Mouse (Mus musculus) MEL (cell line): ENCODE results near the gene Anp32e. TPM values are rescaled to one million over a fixed set of nuclear protein-coding genes. Genes with fewer than 3 reads are reported as not detected.

Source experiments
- DNase-seq: peaks from one replicate; pipeline ENCODE4 v3.0.0; 2011; ENCODE audit warnings: low read depth, low spot score
- H3K27ac ChIP-seq: 2 replicates; pipeline ENCODE4 v1.5.1; 2012; ENCODE audit warnings: low read depth, mild to moderate bottlenecking, control low read depth, low read length, moderate library complexity; ENCODE audit not compliant: control insufficient read depth
- H3K27me3 ChIP-seq, 2 experiments: fragments of 150-350 bp in 1 of 2; sonication (generic) in 1 of 2; 2 replicates each; pipeline ENCODE4 v1.6.1; 2012; ENCODE audit warnings: low read length in 2 of 2, mild to moderate bottlenecking in 2 of 2, improper control_type of control experiment in 1 of 2, moderate library complexity in 1 of 2; ENCODE audit not compliant: insufficient read depth in 2 of 2, control insufficient read depth in 1 of 2
- H3K36me3 ChIP-seq, 2 experiments: 2 replicates each; pipeline ENCODE4 v1.6.1; 2012 to 2014; ENCODE audit warnings: low read length in 2 of 2, improper control_type of control experiment in 1 of 2, inconsistent platforms in 1 of 2, mild to moderate bottlenecking in 1 of 2; ENCODE audit not compliant: insufficient read depth in 2 of 2, control insufficient read depth in 1 of 2
- H3K4me1 ChIP-seq, 2 experiments: fragments of 150-350 bp in 1 of 2; sonication (generic) in 1 of 2; 2 replicates each; pipeline ENCODE4 v1.6.1; 2012; ENCODE audit warnings: low read length in 2 of 2, improper control_type of control experiment in 1 of 2, mild to moderate bottlenecking in 1 of 2; ENCODE audit not compliant: insufficient read depth in 2 of 2, control insufficient read depth in 1 of 2
- H3K4me3 ChIP-seq, 2 experiments: fragments of 150-350 bp in 1 of 2; sonication (generic) in 1 of 2; 2 replicates each; pipeline ENCODE4 v1.5.1; 2012; ENCODE audit warnings: low read depth in 2 of 2, low read length in 2 of 2, mild to moderate bottlenecking in 2 of 2, moderate library complexity in 2 of 2, control low read depth in 1 of 2, improper control_type of control experiment in 1 of 2; ENCODE audit not compliant: control insufficient read depth in 1 of 2, insufficient read depth in 1 of 2
- H3K79me2 ChIP-seq: 2 replicates; pipeline ENCODE4 v1.6.1; 2012; ENCODE audit warnings: mild to moderate bottlenecking, low read length, moderate library complexity; ENCODE audit not compliant: control insufficient read depth, poor library complexity, insufficient read depth
- H3K9ac ChIP-seq: 2 replicates; pipeline ENCODE4 v1.6.1; 2012; ENCODE audit warnings: low read depth, mild to moderate bottlenecking, control low read depth, low read length, moderate library complexity; ENCODE audit not compliant: control insufficient read depth, poor library complexity, severe bottlenecking
- H3K9me3 ChIP-seq: fragments of 150-350 bp; sonication (generic); replicated peaks from 2 replicates; pipeline ENCODE4 v1.6.1; 2012; ENCODE audit warnings: mild to moderate bottlenecking, low read length, improper control_type of control experiment, moderate library complexity; ENCODE audit not compliant: insufficient read depth
- BHLHE40 ChIP-seq: IDR thresholded peaks from 2 replicates; pipeline ENCODE4 v1.6.1; 2012; ENCODE audit warnings: low read depth, mild to moderate bottlenecking, inconsistent platforms, low read length, improper control_type of control experiment, borderline replicate concordance
- CHD1 ChIP-seq: IDR thresholded peaks from 2 replicates; pipeline ENCODE4 v1.6.1; 2012; ENCODE audit warnings: low read depth, mild to moderate bottlenecking, inconsistent platforms, low read length, improper control_type of control experiment
- CHD2 ChIP-seq: IDR thresholded peaks from 2 replicates; pipeline ENCODE4 v1.6.1; 2011; ENCODE audit warnings: low read length, improper control_type of control experiment
- CTCF ChIP-seq, 3 experiments: IDR thresholded peaks in 2 of 3; conservative IDR thresholded peaks in 1 of 3; 2 replicates each; pipeline ENCODE4 v1.5.1; 2011 to 2012; ENCODE audit warnings: low read length in 3 of 3, low read depth in 2 of 3, mild to moderate bottlenecking in 2 of 3, improper control_type of control experiment in 1 of 3, inconsistent platforms in 1 of 3, mixed read lengths in 1 of 3, moderate library complexity in 1 of 3; ENCODE audit not compliant: control insufficient read depth in 1 of 3, insufficient read depth in 1 of 3, poor library complexity in 1 of 3, severe bottlenecking in 1 of 3
- ELF1 ChIP-seq: IDR thresholded peaks from 2 replicates; pipeline ENCODE4 v1.6.1; 2014; ENCODE audit warnings: low read depth, mild to moderate bottlenecking, inconsistent platforms, low read length, improper control_type of control experiment, moderate library complexity
- EP300 ChIP-seq, 2 experiments: IDR thresholded peaks; 2 replicates each; pipeline ENCODE4 v1.6.1; 2011; ENCODE audit warnings: improper control_type of control experiment in 2 of 2, low read length in 2 of 2, low read depth in 1 of 2, mild to moderate bottlenecking in 1 of 2
- ETS1 ChIP-seq: IDR thresholded peaks from 2 replicates; pipeline ENCODE4 v1.6.1; 2012; ENCODE audit warnings: low read depth, mild to moderate bottlenecking, inconsistent platforms, low read length, improper control_type of control experiment, moderate library complexity
- GABPA ChIP-seq: IDR thresholded peaks from 2 replicates; pipeline ENCODE4 v1.6.1; 2012; ENCODE audit warnings: low read depth, mild to moderate bottlenecking, inconsistent platforms, low read length, improper control_type of control experiment, moderate library complexity
- GATA1 ChIP-seq: IDR thresholded peaks from 2 replicates; pipeline ENCODE4 v1.6.1; 2011; ENCODE audit warnings: low read depth, low read length, improper control_type of control experiment
- HCFC1 ChIP-seq: IDR thresholded peaks from 2 replicates; pipeline ENCODE4 v1.6.1; 2012; ENCODE audit warnings: low read depth, mild to moderate bottlenecking, inconsistent platforms, low read length, improper control_type of control experiment, moderate library complexity
- JUND ChIP-seq: IDR thresholded peaks from 2 replicates; pipeline ENCODE4 v1.6.1; 2011; ENCODE audit warnings: low read depth, mild to moderate bottlenecking, improper control_type of control experiment, low read length
- KAT2A ChIP-seq: conservative IDR thresholded peaks from 2 replicates; pipeline ENCODE4 v1.6.1; 2012; ENCODE audit warnings: low read depth, low read length, improper control_type of control experiment, inconsistent platforms
- MAFK ChIP-seq: IDR thresholded peaks from 2 replicates; pipeline ENCODE4 v1.6.1; 2011; ENCODE audit warnings: low read depth, mild to moderate bottlenecking, low read length, improper control_type of control experiment, borderline replicate concordance
- MAX ChIP-seq: IDR thresholded peaks from 2 replicates; pipeline ENCODE4 v1.6.1; 2011; ENCODE audit warnings: low read length, improper control_type of control experiment
- MXI1 ChIP-seq: IDR thresholded peaks from 2 replicates; pipeline ENCODE4 v1.6.1; 2011; ENCODE audit warnings: mild to moderate bottlenecking, low read depth, low read length, improper control_type of control experiment
- MYB ChIP-seq: IDR thresholded peaks from 2 replicates; pipeline ENCODE4 v1.6.1; 2011; ENCODE audit warnings: mild to moderate bottlenecking, low read depth, low read length, improper control_type of control experiment
- MYC ChIP-seq: IDR thresholded peaks from 2 replicates; pipeline ENCODE4 v1.6.1; 2011; ENCODE audit warnings: low read depth, mild to moderate bottlenecking, low read length, improper control_type of control experiment, moderate library complexity
- NELFE ChIP-seq: IDR thresholded peaks from 2 replicates; pipeline ENCODE4 v1.6.1; 2011; ENCODE audit warnings: low read depth, low read length, improper control_type of control experiment
- NRF1 ChIP-seq: IDR thresholded peaks from 2 replicates; pipeline ENCODE4 v1.6.1; 2014; ENCODE audit warnings: low read depth, mild to moderate bottlenecking, inconsistent platforms, low read length, improper control_type of control experiment, moderate library complexity; ENCODE audit not compliant: poor library complexity, insufficient read depth, severe bottlenecking
- POLR2A ChIP-seq, 2 experiments: IDR thresholded peaks; 2 replicates each; pipeline ENCODE4 v1.6.1; 2011 to 2012; ENCODE audit warnings: low read length in 2 of 2, mild to moderate bottlenecking in 2 of 2, control low read depth in 1 of 2, improper control_type of control experiment in 1 of 2, low read depth in 1 of 2, moderate library complexity in 1 of 2; ENCODE audit not compliant: control insufficient read depth in 1 of 2, insufficient read depth in 1 of 2, poor library complexity in 1 of 2
- POLR2AphosphoS2 ChIP-seq: IDR thresholded peaks from 2 replicates; pipeline ENCODE4 v1.6.1; 2011; ENCODE audit warnings: low read length, improper control_type of control experiment
- POLR2AphosphoS5 ChIP-seq: IDR thresholded peaks from 2 replicates; pipeline ENCODE4 v1.6.1; 2012; ENCODE audit warnings: low read depth, borderline replicate concordance, mild to moderate bottlenecking, inconsistent platforms, low read length, moderate library complexity, mixed read lengths
- RAD21 ChIP-seq: IDR thresholded peaks from 2 replicates; pipeline ENCODE4 v1.6.1; 2011; ENCODE audit warnings: mild to moderate bottlenecking, low read depth, low read length, improper control_type of control experiment
- RCOR1 ChIP-seq: IDR thresholded peaks from 2 replicates; pipeline ENCODE4 v1.6.1; 2012; ENCODE audit warnings: low read depth, mild to moderate bottlenecking, inconsistent platforms, low read length, improper control_type of control experiment
- SIN3A ChIP-seq: IDR thresholded peaks from 2 replicates; pipeline ENCODE4 v1.6.1; 2012; ENCODE audit warnings: low read length, improper control_type of control experiment, inconsistent platforms
- SMC3 ChIP-seq: IDR thresholded peaks from 2 replicates; pipeline ENCODE4 v1.6.1; 2011; ENCODE audit warnings: low read depth, low read length, improper control_type of control experiment
- TAL1 ChIP-seq: IDR thresholded peaks from 2 replicates; pipeline ENCODE4 v1.6.1; 2012; ENCODE audit warnings: mild to moderate bottlenecking, inconsistent platforms, low read length, moderate library complexity, mixed read lengths
- TBP ChIP-seq: IDR thresholded peaks from 2 replicates; pipeline ENCODE4 v1.8.0; 2011; ENCODE audit warnings: low read depth, low read length, improper control_type of control experiment
- TCF12 ChIP-seq: IDR thresholded peaks from 2 replicates; pipeline ENCODE4 v1.6.1; 2014; ENCODE audit warnings: low read depth, mild to moderate bottlenecking, inconsistent platforms, low read length, improper control_type of control experiment, moderate library complexity
- USF1 ChIP-seq: IDR thresholded peaks from 2 replicates; pipeline ENCODE4 v1.6.1; 2014; ENCODE audit warnings: low read depth, mild to moderate bottlenecking, inconsistent platforms, low read length, improper control_type of control experiment, moderate library complexity
- USF2 ChIP-seq, 2 experiments: IDR thresholded peaks; 2 replicates each; pipeline ENCODE4 v1.6.1; 2011 to 2012; ENCODE audit warnings: improper control_type of control experiment in 2 of 2, low read length in 2 of 2, borderline replicate concordance in 1 of 2, inconsistent platforms in 1 of 2, low read depth in 1 of 2, mild to moderate bottlenecking in 1 of 2; ENCODE audit not compliant: insufficient read depth in 1 of 2
- ZC3H11A ChIP-seq: IDR thresholded peaks from 2 replicates; pipeline ENCODE4 v1.6.1; 2012; ENCODE audit warnings: low read depth, mild to moderate bottlenecking, inconsistent platforms, low read length, improper control_type of control experiment
- ZKSCAN1 ChIP-seq: IDR thresholded peaks from 2 replicates; pipeline ENCODE4 v1.6.1; 2012; ENCODE audit warnings: low read depth, mild to moderate bottlenecking, inconsistent platforms, low read length, improper control_type of control experiment, moderate library complexity
- ZMIZ1 ChIP-seq: IDR thresholded peaks from 2 replicates; pipeline ENCODE4 v1.6.1; 2012; ENCODE audit warnings: low read depth, mild to moderate bottlenecking, inconsistent platforms, low read length, improper control_type of control experiment, moderate library complexity
- ZNF384 ChIP-seq: IDR thresholded peaks from 2 replicates; pipeline ENCODE4 v1.6.1; 2012; ENCODE audit warnings: low read depth, mild to moderate bottlenecking, inconsistent platforms, low read length, improper control_type of control experiment
- polyA plus RNA-seq, 2 experiments: library from polyadenylated mRNA; stranded (reverse) in 1 of 2; unstranded in 1 of 2; fragments of >175 nt in 1 of 2; fragments of >200 nt in 1 of 2; gene quantifications; 2 replicates each; pipeline versions ENCODE4 v1.2.1 to v1.2.4; 2012; ENCODE audit warnings: low replicate concordance in 2 of 2, low read depth in 1 of 2; ENCODE audit not compliant: insufficient read length in 2 of 2, insufficient read depth in 1 of 2, missing spikeins in 1 of 2
- total RNA-seq: library from RNA; depleted of rRNA; stranded (reverse); fragments of 300-350 nt; gene quantifications from 2 replicates; pipeline ENCODE4 v1.2.3, GENCODE M21; 2012

Gene Anp32e
- total and polyA plus RNA-seq, 3 experiments, result 159 to 748 (median 412) TPM

DNA sequence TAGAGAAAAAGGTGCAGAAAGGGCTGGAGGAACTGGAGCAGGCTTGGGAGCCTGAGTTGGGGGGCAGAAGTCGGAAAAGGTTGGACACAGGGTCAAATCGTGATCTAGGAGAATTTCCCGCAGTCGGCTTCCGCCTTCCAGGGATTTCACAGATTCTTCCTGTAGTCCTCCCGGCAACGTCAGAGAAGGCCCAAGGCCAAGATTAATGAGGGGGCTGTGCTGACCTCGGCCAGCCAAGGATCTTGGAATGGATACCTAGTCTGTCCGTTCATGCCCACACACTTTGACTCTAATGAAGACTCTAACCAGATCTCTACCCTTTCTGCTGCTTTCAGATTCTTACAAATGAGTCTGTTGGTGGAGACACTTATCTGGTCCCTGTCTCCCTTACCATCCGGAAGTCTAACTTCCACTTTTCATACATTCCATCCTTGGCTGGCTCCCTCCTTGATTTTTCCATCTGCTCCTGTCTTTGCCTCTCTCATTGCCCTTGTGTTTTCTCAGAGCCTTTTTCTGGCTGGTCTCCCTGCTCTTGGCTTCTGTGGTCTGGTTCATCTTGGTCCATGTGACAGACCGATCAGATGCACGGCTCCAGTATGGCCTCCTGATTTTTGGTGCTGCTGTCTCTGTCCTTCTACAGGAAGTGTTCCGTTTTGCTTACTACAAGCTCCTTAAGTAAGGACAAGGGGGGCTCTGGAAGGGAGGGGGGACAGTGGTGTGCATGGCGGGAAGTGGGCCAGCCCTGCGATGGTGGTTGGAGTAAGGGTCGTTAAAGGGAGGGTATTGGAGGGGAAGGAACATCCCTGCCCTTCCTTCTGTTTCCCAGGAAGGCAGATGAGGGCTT is 34.5 kb upstream of the Anp32e start:
- H3K27me3 ChIP-seq, result no peaks in the 10 kb centered on the region
- peaks cover 0 to 16% of the 10 kb centered on the region in 2 experiments; a peak in 2 of 4 replicates for H3K36me3 ChIP-seq
- no peaks in the 10 kb centered on the region for H3K9me3 ChIP-seq
- peak; percentile 80 for DNase-seq
- H3K9ac ChIP-seq, result peak overlapping the region; percentile 82
- H3K4me3 ChIP-seq, result peak overlapping the region; percentile 90 to 98
- peaks cover 12 to 20% of the 10 kb centered on the region in 2 experiments for H3K4me1 ChIP-seq
- H3K27ac ChIP-seq, result peak overlapping the region; percentile 73
- H3K79me2 ChIP-seq, result peaks cover 11% of the 10 kb centered on the region
- no peak for TF ChIP-seq NRF1
- no peak for TF ChIP-seq ZC3H11A
- TF ChIP-seq CHD1, result no peak
- TF ChIP-seq MYC, result 0 out of 2 replicates have a peak, but pooled peaks have one; percentile 39
- no peak for TF ChIP-seq POLR2AphosphoS2
- TF ChIP-seq RAD21, result no peak
- TF ChIP-seq NELFE, result 0 out of 2 replicates have a peak, but pooled peaks have one; percentile 32
- 0 out of 2 replicates have a peak, but pooled peaks have one; percentile 13 for TF ChIP-seq ZNF384
- no peak for TF ChIP-seq CHD2
- TF ChIP-seq POLR2A (IDR thresholded peaks at IDR 0.05; ENCODE audit: control insufficient read depth in 1 of 2, insufficient read depth in 1 of 2, low read depth in 1 of 2, low read length in 2 of 2, poor library complexity in 1 of 2), result 0 out of 4 replicates have a peak, but pooled peaks have one; percentile 27 to 32
- TF ChIP-seq MAFK, result no peak
- peak; percentile 17; the same call in 1 of the 2 replicates for TF ChIP-seq USF1
- peak; percentile 61 for TF ChIP-seq SIN3A
- peak; percentile 76 for TF ChIP-seq ELF1
- TF ChIP-seq TAL1, result no peak
- no peak for TF ChIP-seq CTCF (IDR thresholded peaks at IDR 0.05 in 2 of 3, conservative IDR thresholded peaks at IDR 0.05 in 1 of 3; ENCODE audit: control insufficient read depth in 1 of 3, insufficient read depth in 1 of 3, low read depth in 2 of 3, low read length in 3 of 3, poor library complexity in 1 of 3, severe bottlenecking in 1 of 3)
- no peak for TF ChIP-seq ZKSCAN1
- TF ChIP-seq ETS1, result 0 out of 2 replicates have a peak, but pooled peaks have one; percentile 37
- TF ChIP-seq SMC3, result no peak
- TF ChIP-seq MYB, result no peak
- TF ChIP-seq USF2 (IDR thresholded peaks at IDR 0.05; ENCODE audit: borderline replicate concordance in 1 of 2, insufficient read depth in 1 of 2, low read depth in 1 of 2, low read length in 2 of 2), result no peak
- peak; percentile 71; the same call in 1 of the 2 replicates for TF ChIP-seq RCOR1
- no peak for TF ChIP-seq KAT2A
- TF ChIP-seq EP300 (IDR thresholded peaks at IDR 0.05; ENCODE audit: low read depth in 1 of 2, low read length in 2 of 2), result peak; percentile 45 to 75; a peak in 3 of 4 replicates
- TF ChIP-seq TCF12, result peak; percentile 54
- 0 out of 2 replicates have a peak, but pooled peaks have one; percentile 11 for TF ChIP-seq ZMIZ1
- peak; percentile 74; the same call in 1 of the 2 replicates for TF ChIP-seq TBP
- no peak for TF ChIP-seq JUND
- TF ChIP-seq POLR2AphosphoS5, result no peak
- TF ChIP-seq GABPA, result no peak
- no peak for TF ChIP-seq BHLHE40
- TF ChIP-seq MAX, result peak; percentile 45; the same call in 1 of the 2 replicates
- peak; percentile 59; the same call in 1 of the 2 replicates for TF ChIP-seq GATA1
- TF ChIP-seq HCFC1, result peak; percentile 29; the same call in 1 of the 2 replicates
- no peak for TF ChIP-seq MXI1
